Mouse (Mus musculus) cerebellum, adult (tissue): Measurements from ENCODE around the gene Gpr35.

Experiments used
- ATAC-seq: cut with Nextera tagmentation; 2 replicates; pipeline ENCODE4 v1.9.2; 2017; ENCODE audit warnings: mild to moderate bottlenecking, moderate library complexity, mixed read lengths; ENCODE audit not compliant: insufficient number of reproducible peaks, low FRiP score, low TSS enrichment

The Gpr35 gene

GRCm38 (mm10) chr1:92979073-92979602 lies 28.5 kb downstream of the Gpr35 start:
- ATAC-seq: no peak

GRCm38 (mm10) chr1:92981056-92981845 lies 30.6 kb downstream of the Gpr35 start:
- ATAC-seq: no peak

DNA sequence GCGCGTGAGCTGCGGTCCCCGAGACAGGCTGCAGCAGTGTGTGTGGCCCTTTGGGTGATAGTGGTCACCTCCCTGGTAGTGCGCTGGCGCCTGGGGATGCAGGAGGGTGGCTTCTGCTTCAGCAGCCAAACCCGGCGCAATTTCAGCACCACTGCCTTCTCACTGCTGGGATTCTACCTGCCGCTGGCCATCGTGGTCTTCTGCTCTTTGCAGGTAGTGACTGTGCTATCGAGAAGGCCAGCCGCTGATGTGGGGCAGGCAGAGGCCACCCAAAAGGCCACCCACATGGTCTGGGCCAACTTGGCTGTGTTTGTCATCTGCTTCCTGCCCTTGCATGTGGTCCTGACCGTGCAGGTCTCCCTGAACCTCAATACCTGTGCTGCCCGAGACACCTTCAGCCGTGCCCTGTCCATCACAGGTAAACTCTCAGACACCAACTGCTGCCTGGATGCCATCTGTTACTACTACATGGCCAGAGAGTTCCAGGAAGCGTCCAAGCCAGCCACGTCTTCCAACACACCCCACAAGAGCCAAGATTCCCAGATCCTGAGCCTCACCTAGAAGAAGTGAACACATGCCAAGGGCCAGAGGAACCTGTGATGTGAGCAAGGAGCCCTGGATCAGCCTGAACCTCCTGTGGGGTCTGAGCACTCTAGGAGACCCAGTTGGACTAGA lies 32.4 kb downstream of the Gpr35 start:
- no peak for ATAC-seq

GRCm38 (mm10) chr1:92984999-92985398 lies 34.3 kb downstream of the Gpr35 start:
- ATAC-seq: no peak

DNA sequence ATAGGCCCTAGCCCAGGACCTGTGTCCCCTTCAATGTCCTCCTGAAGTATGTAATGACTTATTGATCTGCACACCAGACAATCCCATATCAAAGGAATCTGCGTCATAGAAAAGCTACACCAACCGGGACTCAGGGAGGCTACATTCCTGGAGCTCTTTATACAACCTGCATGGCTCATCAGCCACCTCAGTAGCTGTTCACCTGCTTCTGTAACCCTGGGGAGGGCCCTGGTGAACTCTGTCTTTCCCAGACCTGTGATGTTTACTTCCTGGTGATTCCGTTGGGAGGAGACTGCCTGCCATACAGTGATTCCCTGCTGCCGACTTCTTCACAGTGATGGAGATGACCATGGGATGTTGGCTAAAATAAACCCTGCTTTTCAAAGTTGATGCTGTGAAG lies 38.2 kb downstream of the Gpr35 start:
- ATAC-seq: no peak

- ATAC-seq: no peak
Observed at GRCm38 (mm10) chr1:92989891-92990290, 39.2 kb downstream of the Gpr35 start.

DNA sequence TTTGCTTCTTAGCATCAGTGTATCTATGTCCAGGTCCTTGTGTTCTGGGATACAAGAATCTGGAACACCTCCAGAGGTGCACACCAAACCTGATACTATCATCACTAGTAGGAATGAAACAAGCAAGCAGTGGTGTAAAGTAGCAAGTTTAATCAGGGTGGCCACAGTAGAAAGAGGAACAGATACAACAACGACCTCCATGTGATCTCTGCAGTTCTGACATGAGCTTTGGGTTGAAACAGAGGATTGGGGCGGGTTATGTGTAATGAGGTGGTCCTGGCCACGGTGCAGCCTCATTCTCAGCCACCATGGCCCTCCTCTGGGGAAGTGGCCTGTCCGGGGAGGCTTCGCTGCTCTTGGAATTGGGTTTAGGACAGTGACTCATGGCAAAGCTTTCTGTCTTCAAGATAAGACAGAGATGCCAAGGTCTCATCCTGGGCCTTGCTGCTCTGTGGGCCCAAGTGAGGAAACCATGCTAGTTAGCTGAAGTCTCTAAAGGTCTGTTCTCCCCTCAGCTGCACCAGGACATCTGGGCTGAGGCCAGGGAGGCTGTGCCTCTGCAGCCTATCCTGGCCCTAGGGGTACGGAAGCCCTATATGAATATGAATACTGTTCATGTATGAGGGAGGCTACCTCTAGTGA lies 41.7 kb downstream of the Gpr35 start:
- ATAC-seq: no peak

DNA sequence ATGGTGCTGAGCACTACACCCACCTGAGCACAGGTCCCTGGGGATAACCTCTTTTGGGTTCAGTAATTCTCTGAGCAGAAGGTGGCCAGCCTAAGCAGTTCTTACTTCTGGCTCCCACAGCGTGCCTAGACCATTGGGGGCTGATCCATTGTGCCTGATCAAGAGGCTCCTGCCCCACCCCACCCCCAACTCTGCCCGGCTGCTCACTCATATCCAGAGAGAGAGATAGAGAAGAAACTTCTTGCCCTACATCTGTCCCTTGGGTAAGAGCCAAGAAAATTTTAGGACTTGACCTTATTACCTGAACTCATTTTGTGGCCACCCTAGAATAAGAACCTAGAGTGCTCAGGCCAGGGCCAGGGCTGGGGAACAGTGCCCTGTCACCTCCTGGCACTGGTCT lies 42.2 kb downstream of the Gpr35 start:
- ATAC-seq: no peak

DNA sequence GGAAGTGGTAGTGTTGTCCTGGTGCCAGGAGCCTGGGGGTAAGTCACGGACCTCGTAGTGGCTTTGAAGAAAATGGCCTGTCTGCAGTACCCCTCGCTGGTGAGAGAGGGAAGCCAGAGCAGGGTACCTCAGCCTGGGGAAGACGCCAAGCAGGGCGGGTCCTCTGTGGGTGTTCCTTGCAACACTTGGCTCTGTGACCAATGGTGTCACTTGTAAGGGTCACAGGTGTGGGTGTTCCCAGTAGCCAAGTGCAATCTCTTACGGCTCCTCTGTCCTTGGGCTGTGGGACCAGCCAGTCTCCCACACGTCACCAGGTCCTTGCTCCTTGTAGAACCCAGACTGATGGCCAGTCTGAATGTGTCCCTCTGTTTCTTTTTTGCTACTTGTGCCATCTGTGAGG lies 55.4 kb downstream of the Gpr35 start, which contains the start of gene Aqp12:
Aqp12 (plus strand) TSS at position 274 of the 400 bp plus-strand sequence.
- ATAC-seq: no peak

- no peak for ATAC-seq
Observed at GRCm38 (mm10) chr1:93009196-93009595, 58.5 kb downstream of the Gpr35 start.

- no peak for ATAC-seq
Observed at GRCm38 (mm10) chr1:93010731-93011130, 60.1 kb downstream of the Gpr35 start.

DNA sequence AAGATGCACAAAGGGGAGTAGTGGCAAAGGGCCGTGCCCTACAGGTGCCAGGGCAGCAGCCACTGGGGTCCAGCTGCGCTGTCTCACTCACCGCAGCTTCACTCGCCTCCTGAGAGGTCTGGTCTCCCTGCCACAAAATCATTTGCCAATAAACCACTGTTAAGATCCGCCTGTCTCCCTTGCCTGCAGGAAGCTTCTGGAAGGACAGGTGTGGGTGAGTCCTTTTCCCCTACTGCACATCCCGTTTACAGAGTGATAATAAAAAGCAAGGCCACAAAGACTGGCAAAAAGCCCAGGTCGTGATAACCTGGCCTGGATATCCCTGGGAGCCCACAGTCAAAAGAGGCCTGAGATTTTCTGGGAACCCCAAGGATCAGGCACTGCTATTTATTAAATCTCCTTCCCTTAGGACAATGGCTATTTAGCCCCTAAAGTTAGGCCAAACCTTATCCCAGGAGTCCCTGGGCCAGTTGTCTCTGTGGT lies 61.5 kb downstream of the Gpr35 start:
- ATAC-seq: no peak

GRCm38 (mm10) chr1:93013367-93013766 lies 62.7 kb downstream of the Gpr35 start:
- no peak for ATAC-seq

DNA sequence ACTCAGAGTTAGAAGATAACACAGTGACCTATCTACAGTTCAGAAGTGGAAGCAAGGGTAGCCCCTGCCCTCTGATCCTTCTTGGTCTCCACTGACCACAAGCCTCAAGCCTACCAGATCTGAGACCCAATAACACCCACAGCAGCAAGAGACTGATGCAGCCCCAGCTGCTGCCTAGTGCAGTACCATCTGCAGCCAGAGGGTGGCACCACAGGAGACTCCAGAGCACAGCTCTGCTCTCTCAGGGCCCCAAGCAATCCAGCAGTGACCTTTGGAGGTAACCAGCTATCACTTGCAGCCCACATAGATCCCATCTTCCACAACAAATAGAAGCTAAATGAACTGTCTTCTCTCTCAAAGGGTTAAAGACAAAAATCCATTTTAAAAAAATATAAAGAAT lies 63.8 kb downstream of the Gpr35 start:
- peak; percentile 49; the same call in 1 of the 2 replicates for ATAC-seq

GRCm38 (mm10) chr1:93015136-93015535 lies 64.5 kb downstream of the Gpr35 start:
- no peak for ATAC-seq

- peak; percentile 36; the same call in 1 of the 2 replicates for ATAC-seq
Observed at GRCm38 (mm10) chr1:93018716-93019115, 68.1 kb downstream of the Gpr35 start.

GRCm38 (mm10) chr1:93020602-93021001 lies 69.9 kb downstream of the Gpr35 start:
- ATAC-seq: no peak

GRCm38 (mm10) chr1:93026600-93026999 lies 75.9 kb downstream of the Gpr35 start:
- no peak for ATAC-seq

DNA sequence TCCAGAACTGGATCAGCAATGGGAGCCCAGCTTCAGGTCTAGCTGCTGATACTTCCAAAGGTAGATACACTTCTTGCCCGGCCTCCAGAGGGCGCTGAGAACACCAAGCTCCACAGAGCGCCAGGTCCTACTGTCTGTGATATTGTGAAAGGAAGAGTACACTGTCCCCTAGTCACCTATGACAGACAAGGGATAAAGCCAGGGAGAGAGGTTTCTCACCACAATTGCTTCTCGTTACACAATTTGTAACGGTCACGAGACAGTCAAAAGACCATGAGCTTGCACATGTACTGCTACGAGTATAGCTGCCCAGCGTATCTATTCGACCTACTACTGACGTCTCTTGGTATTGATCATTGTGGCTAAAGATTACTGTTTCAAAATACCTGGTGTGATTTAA lies 78.7 kb downstream of the Gpr35 start:
- no peak for ATAC-seq

GRCm38 (mm10) chr1:93030060-93030459 lies 79.4 kb downstream of the Gpr35 start:
- ATAC-seq: no peak

GRCm38 (mm10) chr1:93031199-93031598 lies 80.5 kb downstream of the Gpr35 start:
- no peak for ATAC-seq
